Mouse (Mus musculus) E14TG2a.4 (cell line): ENCODE measurements around the gene Psat1.

Experiments
- CTCF ChIP-seq: conservative IDR thresholded peaks from 2 replicates; pipeline ENCODE4 v1.5.1; 2014; ENCODE audit warnings: low read length
- NANOG ChIP-seq: IDR thresholded peaks from 2 replicates; pipeline ENCODE4 v1.6.1; 2014; ENCODE audit warnings: borderline replicate concordance, low read length, mixed read lengths
- POU5F1 ChIP-seq: IDR thresholded peaks from 2 replicates; pipeline ENCODE4 v1.6.1; 2014; ENCODE audit warnings: low read length, borderline replicate concordance

DNA sequence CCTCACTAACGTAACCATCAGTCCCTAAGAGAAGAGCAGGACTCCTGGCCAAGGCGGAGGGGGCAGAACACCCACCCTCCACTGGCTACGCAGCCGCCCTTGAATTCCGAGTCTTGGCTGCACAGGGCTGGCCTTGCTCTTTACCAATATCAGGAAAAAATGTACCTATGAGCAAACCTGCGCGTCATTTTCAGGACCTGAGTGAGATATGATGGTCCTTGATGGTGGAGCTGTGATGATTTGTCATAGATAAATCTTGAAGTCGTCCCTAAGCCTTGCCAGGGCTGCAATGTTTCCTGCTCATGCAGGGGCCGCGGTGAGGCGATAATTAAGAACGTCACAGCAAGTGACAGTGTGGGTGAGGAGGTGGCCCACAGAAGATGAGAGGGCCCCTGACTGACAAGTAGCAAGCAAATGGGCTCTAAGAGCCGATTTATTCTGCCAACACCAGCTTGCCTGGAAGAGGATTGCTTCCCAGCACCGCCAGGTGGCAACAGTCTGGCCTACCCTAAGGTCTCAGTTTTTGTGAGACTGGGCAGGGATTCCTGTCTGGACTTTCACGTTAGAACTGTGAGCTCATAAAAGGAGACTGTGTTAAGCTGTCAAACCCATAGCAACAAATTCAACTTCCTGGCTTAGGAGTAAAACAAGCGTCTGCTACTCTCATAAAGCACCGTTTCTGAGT lies 16.0 kb upstream of the Psat1 start:
- TF ChIP-seq CTCF (peak; percentile 30), NANOG (no peak), POU5F1 (no peak)
